In the genomic region with DNA sequence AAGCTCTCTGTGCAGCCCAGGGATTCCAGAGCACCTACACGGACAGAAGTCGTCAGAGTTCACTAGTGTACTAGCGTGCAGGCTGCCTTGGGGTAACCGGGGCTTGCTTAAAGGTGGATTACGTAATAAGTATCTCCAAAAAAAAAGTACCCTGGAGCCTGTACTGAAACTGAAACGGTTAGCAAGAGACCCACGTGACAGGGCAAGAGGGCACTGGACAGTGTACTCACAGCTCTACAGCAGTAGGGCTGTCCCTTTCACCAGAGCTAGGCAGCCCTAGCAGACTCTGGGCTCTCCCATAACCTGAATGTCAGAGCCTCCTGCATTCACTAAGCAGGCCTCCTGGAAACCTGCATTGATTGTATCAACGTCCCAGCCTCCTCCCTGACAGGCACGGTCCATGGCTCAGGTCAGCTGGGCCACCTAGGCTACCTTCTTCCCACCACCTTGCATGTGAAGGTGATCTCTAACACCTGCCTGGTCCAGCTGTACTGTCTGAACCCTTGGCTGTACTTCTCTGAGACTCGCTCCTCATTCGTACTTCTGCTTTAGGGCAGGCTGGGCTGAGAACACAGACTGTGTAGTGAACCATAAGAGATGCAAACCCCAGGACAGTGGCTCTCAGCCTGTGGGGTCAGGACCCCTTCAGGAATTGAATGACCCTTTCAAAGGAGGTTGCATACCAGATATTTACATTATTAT, we compare ENCODE assay signal across 16 mouse cellular contexts.
DNase-seq lines count a peak whose midpoint lies in the region; ATAC-seq lines count a peak whose summit lies in the region.
"Had no signal": no experiment of that assay in that cellular context is flagged by ENCODE, and none has a peak within 500 bp of the region (broad histone marks: within the 10 kb centered on the region; RNA-seq: fewer than 3 reads in every experiment).

No protein-coding gene starts in this region.

- H3K36me3 ChIP-seq in liver, embryonic 15.5 days (replicated peaks) = no peaks in the 10 kb centered on the region
- H3K36me3 ChIP-seq in macrophage (ENCODE audit: inconsistent target) = no peaks in the 10 kb centered on the region
- H3K36me3 ChIP-seq: forebrain, embryonic 15.5 days; hindbrain, embryonic 15.5 days; neural tube, embryonic 12.5 days had no signal

- H3K27ac ChIP-seq in liver, embryonic 15.5 days (replicated peaks) = peak overlapping the region; percentile 55; the same call in 1 of the 2 replicates
- 0 out of 2 replicates have a peak overlapping the region, but pooled peaks have one; percentile 10 for H3K27ac ChIP-seq in macrophage
- H3K27ac ChIP-seq: forebrain, embryonic 15.5 days; hindbrain, embryonic 15.5 days; limb, embryonic 15.5 days; neural tube, embryonic 12.5 days had no signal

- H3K4me2 ChIP-seq in liver, embryonic 15.5 days = peak overlapping the region; percentile 23; the same call in 1 of the 2 replicates
- H3K4me2 ChIP-seq: forebrain, embryonic 15.5 days; hindbrain, embryonic 15.5 days; limb, embryonic 15.5 days; neural tube, embryonic 12.5 days had no signal

- peak; percentile 90 for ATAC-seq in granulocyte monocyte progenitor cell, adult 5-6 weeks (replicated peaks; ENCODE audit: poor library complexity, severe bottlenecking)
- ATAC-seq in liver, embryonic 15.5 days (ENCODE audit: insufficient read depth) = peak; percentile 85
- no peak for ATAC-seq in frontal cortex, adult (ENCODE audit: low TSS enrichment)
- ATAC-seq: forebrain, embryonic 15.5 days had no signal

- H3K9me3 ChIP-seq in liver, embryonic 15.5 days (replicated peaks) = no peaks in the 10 kb centered on the region
- H3K9me3 ChIP-seq: forebrain, embryonic 15.5 days; hindbrain, embryonic 15.5 days; limb, embryonic 15.5 days; neural tube, embryonic 12.5 days had no signal

- H3K4me3 ChIP-seq in liver, embryonic 15.5 days (replicated peaks) = no peak overlapping the region
- no peak overlapping the region for H3K4me3 ChIP-seq in macrophage (ENCODE audit: inconsistent target)
- H3K4me3 ChIP-seq: forebrain, embryonic 15.5 days; hindbrain, embryonic 15.5 days; limb, embryonic 15.5 days; neural tube, embryonic 12.5 days had no signal

- WGBS in liver, embryonic 15.5 days (ENCODE audit: insufficient replicate concordance) = 61% methylated on average over 11 of the region's 11 CpGs
- WGBS in macrophage (ENCODE audit: missing documents) = 35% methylated on average over 11 of the region's 11 CpGs

- H3K27me3 ChIP-seq in liver, embryonic 15.5 days = no peaks in the 10 kb centered on the region
- H3K27me3 ChIP-seq: forebrain, embryonic 15.5 days; hindbrain, embryonic 15.5 days; limb, embryonic 15.5 days; neural tube, embryonic 12.5 days had no signal

- no peaks in the 10 kb centered on the region; the same call in 1 of the 2 replicates for H3K4me1 ChIP-seq in liver, embryonic 15.5 days (replicated peaks)
- H3K4me1 ChIP-seq: forebrain, embryonic 15.5 days; hindbrain, embryonic 15.5 days; limb, embryonic 15.5 days; neural tube, embryonic 12.5 days had no signal

- peak; percentile 10 for DNase-seq in adrenal gland, postnatal 10 days
- DNase-seq in adrenal gland, postnatal 4 days (ENCODE audit: low spot score in 2 of 2) = no peak
- DNase-seq in T-cell, adult 2 months (ENCODE audit: low spot score) = no peak
- no peak for DNase-seq in urinary bladder, adult 18-20 months (ENCODE audit: low spot score in 2 of 2)
- DNase-seq: cerebellum, postnatal 14 days; gastrocnemius, postnatal 25 days; midbrain, embryonic 14.5 days; thymus, adult 18-20 months had no signal

- no peak overlapping the region for H3K9ac ChIP-seq in liver, embryonic 15.5 days
- H3K9ac ChIP-seq: forebrain, embryonic 15.5 days; hindbrain, embryonic 15.5 days; limb, embryonic 15.5 days; neural tube, embryonic 12.5 days had no signal

- no peaks in the 10 kb centered on the region for H3K79me2 ChIP-seq in macrophage (ENCODE audit: inconsistent target)
